Mouse (Mus musculus) lung, postnatal 0 days (tissue): ENCODE measurements at regions not wholly inside any gene's neighbourhood (a gene's known extent, or its start where the extent isn't known, plus 50 kb on each side); places are given as distances from the start of the nearest gene placed in this dataset.

Experiments
- CTCF ChIP-seq: IDR thresholded peaks from 2 replicates; pipeline ENCODE4 v1.5.1; 2016; ENCODE audit warnings: antibody characterized with exemption, mild to moderate bottlenecking
- EP300 ChIP-seq: IDR thresholded peaks from 2 replicates; pipeline ENCODE4 v1.6.1; 2016; ENCODE audit warnings: antibody characterized with exemption, mild to moderate bottlenecking, control low read depth

GRCm38 (mm10) chr14:46553239-46553638, 162.8 kb upstream of the Bmp4 start:
- TF ChIP-seq CTCF (no peak), EP300 (no peak)
